Mouse (Mus musculus) E14TG2a.4 (cell line): ENCODE measurements around the gene Psen1.
A peak's percentile ranks its signal among the peaks of the same experiment; 100 is the strongest.

Source experiments
- H3K27me3 ChIP-seq: 2 replicates; pipeline ENCODE4 v1.6.1; 2014; ENCODE audit warnings: low read length, control low read depth; ENCODE audit not compliant: insufficient read depth
- H3K36me3 ChIP-seq: 2 replicates; pipeline ENCODE4 v1.6.1; 2014; ENCODE audit warnings: low read length, control low read depth; ENCODE audit not compliant: insufficient read depth
- H3K4me1 ChIP-seq: replicated peaks from 2 replicates; pipeline ENCODE4 v1.6.1; 2014; ENCODE audit warnings: low read depth, low read length, control low read depth
- H3K4me3 ChIP-seq: replicated peaks from 2 replicates; pipeline ENCODE4 v1.5.1; 2014; ENCODE audit warnings: mild to moderate bottlenecking, low read length
- H3K9me3 ChIP-seq: 2 replicates; pipeline ENCODE4 v1.6.1; 2014; ENCODE audit warnings: low read length, control low read depth
- CTCF ChIP-seq: conservative IDR thresholded peaks from 2 replicates; pipeline ENCODE4 v1.5.1; 2014; ENCODE audit warnings: low read length
- NANOG ChIP-seq: IDR thresholded peaks from 2 replicates; pipeline ENCODE4 v1.6.1; 2014; ENCODE audit warnings: borderline replicate concordance, low read length, mixed read lengths
- POU5F1 ChIP-seq: IDR thresholded peaks from 2 replicates; pipeline ENCODE4 v1.6.1; 2014; ENCODE audit warnings: low read length, borderline replicate concordance

Gene Psen1

GRCm38 (mm10) chr12:83687934-83688315 lies at the start of gene Psen1:
TSS of gene Psen1 (plus strand) at chr12:83688152.
- Histone ChIP-seq H3K4me3 (peak within 1 kb of the TSS; percentile 95), H3K9me3 (no peaks in the 10 kb centered on the region), H3K27me3 (no peaks in the 10 kb centered on the region), H3K4me1 (peaks cover 42% of the 10 kb centered on the region), H3K36me3 (peaks cover 38% of the 10 kb centered on the region)
- TF ChIP-seq NANOG, result no peak
- TF ChIP-seq POU5F1, result no peak
- TF ChIP-seq CTCF, result no peak

GRCm38 (mm10) chr12:83641233-83641632 lies 46.7 kb upstream of the Psen1 start:
- no peaks in the 10 kb centered on the region for H3K27me3 ChIP-seq
- TF ChIP-seq NANOG (no peak), CTCF (no peak), POU5F1 (no peak)
- H3K4me1 ChIP-seq, result peaks cover 56% of the 10 kb centered on the region
- H3K9me3 ChIP-seq, result no peaks in the 10 kb centered on the region
- H3K4me3 ChIP-seq, result no peak overlapping the region
- peaks cover 92% of the 10 kb centered on the region for H3K36me3 ChIP-seq

- no peaks in the 10 kb centered on the region for H3K9me3 ChIP-seq
- H3K27me3 ChIP-seq, result no peaks in the 10 kb centered on the region
- peaks cover 92% of the 10 kb centered on the region for H3K36me3 ChIP-seq
- peaks cover 41% of the 10 kb centered on the region for H3K4me1 ChIP-seq
- no peak for TF ChIP-seq CTCF
- TF ChIP-seq POU5F1, result no peak
- TF ChIP-seq NANOG, result no peak
- no peak overlapping the region for H3K4me3 ChIP-seq
Observed at GRCm38 (mm10) chr12:83643116-83643515, 44.8 kb upstream of the Psen1 start.

- H3K27me3 ChIP-seq, result no peaks in the 10 kb centered on the region
- TF ChIP-seq NANOG (no peak), CTCF (no peak), POU5F1 (no peak)
- H3K4me1 ChIP-seq, result peaks cover 17% of the 10 kb centered on the region
- H3K4me3 ChIP-seq, result no peak overlapping the region
- H3K36me3 ChIP-seq, result peaks cover 93% of the 10 kb centered on the region
- H3K9me3 ChIP-seq, result no peaks in the 10 kb centered on the region
Observed at GRCm38 (mm10) chr12:83650346-83650745, 37.6 kb upstream of the Psen1 start.

- H3K27me3 ChIP-seq, result no peaks in the 10 kb centered on the region
- peaks cover 19% of the 10 kb centered on the region for H3K4me1 ChIP-seq
- no peaks in the 10 kb centered on the region for H3K9me3 ChIP-seq
- H3K4me3 ChIP-seq, result no peak overlapping the region
- no peak for TF ChIP-seq NANOG
- no peak for TF ChIP-seq CTCF
- no peak for TF ChIP-seq POU5F1
- peaks cover 94% of the 10 kb centered on the region for H3K36me3 ChIP-seq
Observed at GRCm38 (mm10) chr12:83651414-83651813, 36.5 kb upstream of the Psen1 start.

GRCm38 (mm10) chr12:83685466-83685865 lies 2.5 kb upstream of the Psen1 start:
- no peaks in the 10 kb centered on the region for H3K9me3 ChIP-seq
- peaks cover 51% of the 10 kb centered on the region for H3K36me3 ChIP-seq
- H3K27me3 ChIP-seq, result no peaks in the 10 kb centered on the region
- TF ChIP-seq NANOG, result no peak
- no peak for TF ChIP-seq CTCF
- TF ChIP-seq POU5F1, result no peak
- H3K4me3 ChIP-seq, result no peak overlapping the region
- peaks cover 27% of the 10 kb centered on the region for H3K4me1 ChIP-seq

GRCm38 (mm10) chr12:83686575-83687350 lies 1.2 kb upstream of the Psen1 start:
- no peak for TF ChIP-seq NANOG
- no peak for TF ChIP-seq POU5F1
- 0 out of 2 replicates have a peak, but pooled peaks have one; percentile 7 for TF ChIP-seq CTCF
- peaks cover 38% of the 10 kb centered on the region for H3K36me3 ChIP-seq
- peaks cover 33% of the 10 kb centered on the region for H3K4me1 ChIP-seq
- no peak overlapping the region for H3K4me3 ChIP-seq
- no peaks in the 10 kb centered on the region for H3K9me3 ChIP-seq
- H3K27me3 ChIP-seq, result no peaks in the 10 kb centered on the region

- no peaks in the 10 kb centered on the region for H3K27me3 ChIP-seq
- H3K36me3 ChIP-seq, result peaks cover 35% of the 10 kb centered on the region
- no peaks in the 10 kb centered on the region for H3K9me3 ChIP-seq
- no peak for TF ChIP-seq NANOG
- peak overlapping the region; percentile 95 for H3K4me3 ChIP-seq
- H3K4me1 ChIP-seq, result peaks cover 45% of the 10 kb centered on the region
Observed at GRCm38 (mm10) chr12:83688316-83689086, 549 bp downstream of the Psen1 start.

- no peak for TF ChIP-seq CTCF
- no peak for TF ChIP-seq POU5F1
- no peak for TF ChIP-seq NANOG
- H3K4me1 ChIP-seq, result peaks cover 50% of the 10 kb centered on the region
- H3K9me3 ChIP-seq, result no peaks in the 10 kb centered on the region
- H3K4me3 ChIP-seq, result peak overlapping the region; percentile 95
- peaks cover 29% of the 10 kb centered on the region for H3K36me3 ChIP-seq
- no peaks in the 10 kb centered on the region for H3K27me3 ChIP-seq
Observed at GRCm38 (mm10) chr12:83689087-83689432, 1.1 kb downstream of the Psen1 start.
